Comparison of ENCODE assay signal across 7 mouse cellular contexts in genomic region chr3:152478599-152479435, GRCm38 (mm10).
DNase-seq lines count a peak whose midpoint lies in the region; ATAC-seq and TF ChIP-seq lines count a peak whose summit lies in the region.

No protein-coding gene starts in this region.

- peak; percentile 74 for ATAC-seq in lung, embryonic 15.5 days (ENCODE audit: borderline replicate concordance, extremely low read depth, low FRiP score, low TSS enrichment)

- peak overlapping the region; percentile 62 for H3K4me3 ChIP-seq in bone marrow macrophage, adult 2 months (ENCODE audit: insufficient read depth, low read length)
- H3K4me3 ChIP-seq in lung, embryonic 15.5 days, result peak overlapping the region; percentile 40
- peak overlapping the region; percentile 25 for H3K4me3 ChIP-seq in olfactory bulb, adult 2 months (ENCODE audit: insufficient read depth, low read depth, low read length)

- H3K9ac ChIP-seq in lung, embryonic 15.5 days, result peak overlapping the region; percentile 42

- peak overlapping the region; percentile 86 for H3K27ac ChIP-seq in bone marrow macrophage, adult 2 months (ENCODE audit: insufficient read depth, low read depth, low read length)
- peak overlapping the region; percentile 64 for H3K27ac ChIP-seq in lung, embryonic 15.5 days
- peak overlapping the region; percentile 2; the same call in 1 of the 2 replicates for H3K27ac ChIP-seq in olfactory bulb, adult 2 months (ENCODE audit: insufficient read depth, low read depth, low read length)

- WGBS in lung, embryonic 15.5 days, result 6% methylated on average over 13 of the region's 16 CpGs
- WGBS in olfactory bulb, adult 2 months, result 19% methylated on average over 16 of the region's 16 CpGs

- H3K27me3 ChIP-seq in lung, embryonic 15.5 days, result no peaks in the 10 kb centered on the region

- H3K9me3 ChIP-seq in lung, embryonic 15.5 days, result no peaks in the 10 kb centered on the region

- H3K4me2 ChIP-seq in lung, embryonic 15.5 days, result peak overlapping the region; percentile 66

- peak; percentile 79 for DNase-seq in MEL-GATA-1-ER (ENCODE audit: extremely low read depth, low read depth)
- DNase-seq in forelimb bud, embryonic 11.5 days (ENCODE audit: low read depth, low spot score), result peak; percentile 57
- DNase-seq in kidney, adult 11 months, result peak; percentile 46
- DNase-seq in layer of hippocampus, adult 18-20 months (ENCODE audit: low spot score in 2 of 2), result no peak

- no peak for TF ChIP-seq CTCF in bone marrow macrophage, adult 2 months (IDR thresholded peaks at IDR 0.05; ENCODE audit: low read depth, low read length)
- no peak for TF ChIP-seq CTCF in olfactory bulb, adult 2 months (IDR thresholded peaks at IDR 0.05; ENCODE audit: insufficient read depth, low read depth, low read length)

- H3K36me3 ChIP-seq in lung, embryonic 15.5 days, result no peaks in the 10 kb centered on the region

- peaks cover 9% of the 10 kb centered on the region for H3K4me1 ChIP-seq in bone marrow macrophage, adult 2 months (ENCODE audit: control insufficient read depth, insufficient read depth, low read length)
- H3K4me1 ChIP-seq in lung, embryonic 15.5 days, result peaks cover 27% of the 10 kb centered on the region
- H3K4me1 ChIP-seq in olfactory bulb, adult 2 months (ENCODE audit: control insufficient read depth, insufficient read depth, low read length), result peaks cover 14% of the 10 kb centered on the region

- no peak for TF ChIP-seq POLR2A in bone marrow macrophage, adult 2 months (IDR thresholded peaks at IDR 0.05; ENCODE audit: borderline replicate concordance, low read depth, low read length)
- no peak for TF ChIP-seq POLR2A in olfactory bulb, adult 2 months (IDR thresholded peaks at IDR 0.05; ENCODE audit: insufficient read depth, low read depth, low read length)

Comparison
In these comparisons a context has a peak if more than half of its experiments do, and no peak if none do; other contexts are left out.
1. DNase-seq: peak in MEL-GATA-1-ER (single experiment), forelimb bud, embryonic 11.5 days (single experiment) and kidney, adult 11 months (single experiment); none in layer of hippocampus, adult 18-20 months (0 of 2).
2. H3K27ac ChIP-seq: peak in every context shown above with its lines; median percentile 86 in bone marrow macrophage, adult 2 months; 64 in lung, embryonic 15.5 days; 2 in olfactory bulb, adult 2 months.
3. Peak in every context shown above with its lines, with median percentiles within 50 percentile points of each other: H3K4me3 ChIP-seq.